Mouse (Mus musculus) kidney, embryonic 14.5 days (tissue): ENCODE data around the gene Cep83. TPM values are rescaled to one million over a fixed set of nuclear protein-coding genes. Genes with fewer than 3 reads are reported as not detected.

ENCODE experiments used
- ATAC-seq: fragments of 200-750 bp; cut with Nextera tagmentation; 2 replicates; pipeline ENCODE4 v1.8.0; 2017; ENCODE audit warnings: moderate number of reproducible peaks, mild to moderate bottlenecking, moderate TSS enrichment, moderate library complexity; ENCODE audit not compliant: low FRiP score, low TSS enrichment
- H3K27ac ChIP-seq: fragments of 300-500 bp; sonication (generic); 2 replicates; pipeline ENCODE4 v1.5.1; 2014; ENCODE audit warnings: low read depth, mild to moderate bottlenecking, low read length, moderate library complexity, mixed read lengths
- H3K27me3 ChIP-seq: fragments of 300-500 bp; sonication (generic); 2 replicates; pipeline ENCODE4 v1.6.1; 2014; ENCODE audit warnings: mild to moderate bottlenecking, low read length; ENCODE audit not compliant: control insufficient read depth, insufficient read depth
- H3K36me3 ChIP-seq: fragments of 300-500 bp; sonication (generic); 2 replicates; pipeline ENCODE4 v1.6.1; 2014; ENCODE audit warnings: low read length, mixed read lengths; ENCODE audit not compliant: control insufficient read depth, insufficient read depth
- H3K4me1 ChIP-seq: fragments of 300-500 bp; sonication (generic); 2 replicates; pipeline ENCODE4 v1.6.1; 2014; ENCODE audit warnings: low read length, mixed read lengths; ENCODE audit not compliant: control insufficient read depth, insufficient read depth
- H3K4me2 ChIP-seq: fragments of 300-500 bp; sonication (generic); replicated peaks from 2 replicates; pipeline ENCODE4 v1.6.1; 2014; ENCODE audit warnings: low read depth, mild to moderate bottlenecking, low read length
- H3K4me3 ChIP-seq: fragments of 300-500 bp; sonication (generic); 2 replicates; pipeline ENCODE4 v1.5.1; 2014; ENCODE audit warnings: mild to moderate bottlenecking, low read length
- H3K9ac ChIP-seq: fragments of 300-500 bp; sonication (generic); 2 replicates; pipeline ENCODE4 v1.6.1; 2014; ENCODE audit warnings: low read depth, mild to moderate bottlenecking, low read length, moderate library complexity
- H3K9me3 ChIP-seq: fragments of 300-500 bp; sonication (generic); 2 replicates; pipeline ENCODE4 v1.6.1; 2016; ENCODE audit warnings: low read length; ENCODE audit not compliant: control insufficient read depth
- WGBS: fragments of 180-500 bp; shearing (Covaris S2); extraction: QIAGEN DNeasy Blood & Tissue Kit; methylation state at CpG from one replicate; pipeline ENCODE4 v1.1.7; 2014; 5-methylcytosine and 5-hydroxymethylcytosine counted together
- polyA plus RNA-seq: library from polyadenylated mRNA; unstranded; fragments of >200 nt; fragmentation: Nextera tagmentation; extraction: Ambion mirVana; gene quantifications from 2 replicates; pipeline ENCODE4 v1.2.1, GENCODE M21; 2014

Cep83 gene
- polyA plus RNA-seq, 1 experiment from 2014 or later: 19.6 TPM

- Histone ChIP-seq H3K9me3 (no peaks in the 10 kb centered on the region), H3K27ac (no peak overlapping the region), H3K27me3 (no peaks in the 10 kb centered on the region), H3K4me1 (no peaks in the 10 kb centered on the region), H3K4me2 (no peak overlapping the region), H3K36me3 (no peaks in the 10 kb centered on the region), H3K4me3 (no peak overlapping the region), H3K9ac (no peak overlapping the region)
- no peak for ATAC-seq
- 67% methylated on average over 2 of the region's 2 CpGs for WGBS
These were observed 51.8 kb downstream of the Cep83 start for GRCm38 (mm10) chr10:94740221-94740620.

DNA sequence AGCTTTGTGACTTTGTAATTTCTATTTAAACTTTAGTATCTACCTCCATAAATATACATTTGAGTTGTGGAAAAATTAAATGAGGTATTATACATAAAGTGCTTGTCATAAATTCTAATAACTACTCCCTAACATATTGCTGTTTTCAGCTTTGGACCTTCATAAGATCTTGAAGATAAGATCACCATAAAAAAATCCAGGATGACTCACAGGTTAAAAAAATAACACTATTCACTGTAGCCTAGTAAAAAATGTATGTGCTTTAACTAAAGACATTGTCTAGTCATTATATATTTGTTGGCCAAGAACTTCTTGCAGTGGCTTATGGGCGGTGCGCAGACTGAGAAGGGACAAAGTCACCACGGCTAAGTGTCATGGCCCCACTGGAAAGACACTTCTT is 53.0 kb downstream of the Cep83 start:
- no peak for ATAC-seq
- H3K4me2 ChIP-seq: no peak overlapping the region
- no peak overlapping the region for H3K9ac ChIP-seq
- no peaks in the 10 kb centered on the region for H3K36me3 ChIP-seq
- 92% methylated on average over 3 of the region's 3 CpGs for WGBS
- H3K27me3 ChIP-seq: no peaks in the 10 kb centered on the region
- no peak overlapping the region for H3K4me3 ChIP-seq
- H3K27ac ChIP-seq: no peak overlapping the region
- no peaks in the 10 kb centered on the region for H3K4me1 ChIP-seq
- H3K9me3 ChIP-seq: no peaks in the 10 kb centered on the region

DNA sequence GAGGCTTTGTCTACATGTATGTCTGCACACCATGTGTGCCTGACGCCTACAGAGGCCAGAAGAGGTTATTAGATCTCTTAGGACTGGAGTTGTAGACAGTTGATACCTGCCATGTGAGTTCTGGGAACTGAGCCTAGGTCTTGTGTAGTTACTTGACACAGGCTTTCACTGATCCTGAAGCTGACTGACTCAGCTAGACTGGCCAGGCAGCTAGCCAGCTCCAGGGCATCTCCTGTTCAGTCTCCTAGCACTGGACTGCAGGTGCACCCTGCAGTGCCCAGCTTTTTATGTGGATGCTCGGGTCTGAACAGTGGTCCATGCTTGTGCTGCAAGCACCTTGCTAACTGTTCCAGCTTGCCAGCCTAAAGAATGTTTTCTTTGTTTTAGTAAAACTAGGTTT is 58.6 kb downstream of the Cep83 start:
- no peak for ATAC-seq
- H3K9me3 ChIP-seq: no peaks in the 10 kb centered on the region
- no peaks in the 10 kb centered on the region for H3K4me1 ChIP-seq
- H3K36me3 ChIP-seq: peaks cover 4% of the 10 kb centered on the region; the same call in 1 of the 2 replicates
- no peak overlapping the region for H3K27ac ChIP-seq
- H3K4me3 ChIP-seq: no peak overlapping the region
- WGBS: 85% methylated on average over 2 of the region's 2 CpGs
- H3K9ac ChIP-seq: no peak overlapping the region
- no peaks in the 10 kb centered on the region for H3K27me3 ChIP-seq
- no peak overlapping the region for H3K4me2 ChIP-seq

GRCm38 (mm10) chr10:94771496-94771895 is 83.0 kb downstream of the Cep83 start:
- Histone ChIP-seq H3K36me3 (no peaks in the 10 kb centered on the region), H3K27ac (no peak overlapping the region), H3K27me3 (no peaks in the 10 kb centered on the region), H3K9me3 (no peaks in the 10 kb centered on the region), H3K4me1 (no peaks in the 10 kb centered on the region), H3K9ac (no peak overlapping the region), H3K4me3 (no peak overlapping the region), H3K4me2 (no peak overlapping the region)
- no peak for ATAC-seq
- WGBS: 76% methylated on average over 3 of the region's 3 CpGs

GRCm38 (mm10) chr10:94777576-94777975 is 89.1 kb downstream of the Cep83 start:
- H3K9ac ChIP-seq: no peak overlapping the region
- H3K9me3 ChIP-seq: no peaks in the 10 kb centered on the region
- ATAC-seq: no peak
- H3K4me3 ChIP-seq: no peak overlapping the region
- H3K4me2 ChIP-seq: no peak overlapping the region
- WGBS: 95% methylated on average over 3 of the region's 3 CpGs
- no peaks in the 10 kb centered on the region for H3K4me1 ChIP-seq
- no peak overlapping the region for H3K27ac ChIP-seq
- no peaks in the 10 kb centered on the region for H3K36me3 ChIP-seq
- no peaks in the 10 kb centered on the region for H3K27me3 ChIP-seq

DNA sequence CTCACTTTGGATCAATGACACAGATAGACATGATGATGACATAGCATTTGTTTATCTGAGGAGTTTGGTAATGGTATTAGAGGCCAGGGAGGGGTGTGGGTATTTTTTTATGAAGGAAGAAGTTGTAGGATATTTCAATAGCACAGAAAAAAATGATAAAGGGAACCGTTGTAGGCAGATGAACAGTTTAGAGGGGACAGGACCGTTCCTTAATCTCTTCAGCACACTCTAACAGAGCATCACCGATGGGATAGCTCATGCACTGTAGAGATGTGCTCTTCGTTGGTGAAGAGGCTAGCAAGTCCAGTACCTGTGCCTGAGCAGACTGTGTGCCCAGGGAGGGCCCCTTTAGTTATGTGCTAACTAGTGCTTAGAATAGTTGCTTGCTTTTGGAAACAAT is 90.9 kb downstream of the Cep83 start:
- Histone ChIP-seq H3K4me2 (no peak overlapping the region), H3K36me3 (no peaks in the 10 kb centered on the region), H3K4me1 (no peaks in the 10 kb centered on the region), H3K9me3 (no peaks in the 10 kb centered on the region), H3K9ac (no peak overlapping the region), H3K4me3 (no peak overlapping the region), H3K27me3 (no peaks in the 10 kb centered on the region), H3K27ac (no peak overlapping the region)
- ATAC-seq: no peak
- 94% methylated on average over 4 of the region's 4 CpGs for WGBS

DNA sequence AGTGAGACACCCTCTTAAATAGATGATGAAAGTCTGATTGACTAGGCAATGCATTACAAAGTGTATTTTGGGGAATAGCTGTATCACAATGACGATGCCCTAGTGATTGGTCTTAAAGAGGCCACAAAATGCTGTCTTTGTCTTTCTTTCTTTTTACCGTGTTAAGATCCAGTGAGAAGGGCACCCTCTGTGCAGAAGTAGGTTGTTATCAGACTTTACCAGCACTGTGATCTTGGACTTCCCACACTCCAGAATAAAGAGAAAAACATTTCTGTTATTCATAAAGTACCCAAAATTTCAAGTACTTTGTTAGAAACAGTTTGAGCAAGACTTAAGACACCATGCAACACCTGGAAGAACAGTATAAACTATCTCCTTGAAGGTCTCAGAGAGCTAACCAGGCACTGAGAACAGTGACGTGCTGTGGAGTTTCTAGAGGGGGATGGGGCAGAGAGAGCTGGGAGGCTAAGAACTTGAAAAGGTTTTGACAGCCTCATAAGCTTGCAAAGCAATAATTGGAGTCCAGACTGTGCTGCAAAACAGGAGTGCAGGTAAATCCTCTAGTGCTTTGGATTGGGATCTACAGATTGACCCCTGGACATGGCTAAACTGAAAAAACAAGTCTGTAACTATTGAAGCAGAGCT is 92.3 kb downstream of the Cep83 start:
- Histone ChIP-seq H3K4me3 (no peak overlapping the region), H3K9ac (no peak overlapping the region), H3K27ac (no peak overlapping the region), H3K9me3 (no peaks in the 10 kb centered on the region), H3K4me2 (no peak overlapping the region), H3K27me3 (no peaks in the 10 kb centered on the region), H3K4me1 (no peaks in the 10 kb centered on the region), H3K36me3 (no peaks in the 10 kb centered on the region)
- WGBS: 82% methylated on average over 3 of the region's 3 CpGs
- ATAC-seq: no peak

DNA sequence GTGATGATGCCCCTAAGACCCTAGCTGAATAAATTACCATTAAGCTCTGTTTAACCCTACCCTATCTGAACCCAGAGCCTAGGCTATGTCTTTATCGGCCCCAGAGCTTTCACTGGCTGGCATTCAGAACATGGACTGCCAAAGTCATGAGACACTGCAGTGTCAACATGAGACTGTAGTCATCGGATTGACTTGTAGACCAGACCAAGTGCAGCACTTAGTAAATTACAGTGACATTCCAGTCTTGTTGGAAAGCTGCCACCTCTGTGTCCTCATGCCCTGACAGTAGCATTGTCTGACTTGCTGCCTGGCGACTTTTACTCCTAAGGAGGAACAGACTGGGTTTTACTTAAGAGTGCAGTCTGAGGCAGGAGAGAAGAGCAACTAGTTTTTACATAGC is 100.8 kb downstream of the Cep83 start:
- H3K4me3 ChIP-seq: no peak overlapping the region
- no peak overlapping the region for H3K27ac ChIP-seq
- WGBS: 61% methylated on average over 3 of the region's 3 CpGs
- H3K27me3 ChIP-seq: no peaks in the 10 kb centered on the region
- no peak overlapping the region for H3K9ac ChIP-seq
- peaks cover 6% of the 10 kb centered on the region; the same call in 1 of the 2 replicates for H3K36me3 ChIP-seq
- no peaks in the 10 kb centered on the region for H3K9me3 ChIP-seq
- H3K4me2 ChIP-seq: no peak overlapping the region
- H3K4me1 ChIP-seq: no peaks in the 10 kb centered on the region
- no peak for ATAC-seq

GRCm38 (mm10) chr10:94793914-94794313 is 105.5 kb downstream of the Cep83 start:
- no peak overlapping the region for H3K27ac ChIP-seq
- peaks cover 9% of the 10 kb centered on the region; the same call in 1 of the 2 replicates for H3K36me3 ChIP-seq
- H3K9me3 ChIP-seq: no peaks in the 10 kb centered on the region
- no peaks in the 10 kb centered on the region for H3K27me3 ChIP-seq
- WGBS: 89% methylated on average over 3 of the region's 3 CpGs
- no peak overlapping the region for H3K4me2 ChIP-seq
- no peaks in the 10 kb centered on the region for H3K4me1 ChIP-seq
- no peak for ATAC-seq
- H3K9ac ChIP-seq: no peak overlapping the region
- no peak overlapping the region for H3K4me3 ChIP-seq
